Mouse (Mus musculus): ENCODE measurements around the gene Rtn4.
"Not testable (repeated sequence)": the region's sequence is repeated elsewhere in the genome, so short reads cannot be mapped to it uniquely, and the experiment has no call there.

The Rtn4 gene

DNA sequence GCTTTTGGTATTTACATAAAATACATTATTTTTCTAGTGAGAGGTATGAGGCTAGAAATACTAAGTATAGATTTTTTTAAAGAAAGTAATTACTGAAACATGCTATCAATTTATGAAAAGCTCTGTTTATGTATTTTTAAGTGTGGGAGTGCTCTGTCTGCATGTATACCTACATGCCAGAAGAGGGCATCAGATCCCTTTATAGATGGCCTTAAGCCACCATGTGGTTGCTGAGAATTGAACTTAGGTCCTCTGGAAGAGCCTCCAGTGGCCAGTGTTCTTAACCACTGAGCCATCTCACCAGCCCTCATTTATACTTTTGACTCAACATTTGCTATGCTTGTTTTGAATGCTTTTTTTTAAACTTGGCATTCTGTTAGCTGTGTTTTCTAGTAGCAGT, 16.8 kb downstream of the Rtn4 start:
- in situ Hi-C loops (cut with MboI, MseI): no loop called here

- in situ Hi-C loops (cut with MboI, MseI): loop anchor here (5.0 kb wide), 1 partner anchor 173 kb away; no protein-coding TSS in a partner anchor
Measured at GRCm38 (mm10) chr11:29714114-29714513, 21.4 kb downstream of the Rtn4 start.

DNA sequence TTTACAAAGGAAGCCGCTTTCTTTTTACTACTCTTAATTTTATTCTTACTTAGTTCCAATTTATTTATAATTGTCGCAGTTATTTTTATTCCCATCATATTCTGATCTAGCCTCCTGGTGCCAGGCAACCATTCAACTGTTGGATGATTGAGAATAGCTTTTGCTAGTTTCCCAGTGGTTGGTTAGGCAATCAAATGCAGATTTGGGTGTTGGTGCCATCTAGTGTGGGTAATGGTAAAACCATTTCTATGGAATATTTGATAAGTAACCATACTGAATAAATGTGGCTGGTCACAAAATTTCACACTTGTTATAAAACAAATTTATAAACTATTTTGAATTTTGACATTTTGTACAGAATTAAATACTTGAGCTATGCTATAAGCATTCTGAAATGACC, 22.0 kb downstream of the Rtn4 start:
- in situ Hi-C loops (cut with MboI, MseI): loop anchor here (5.0 kb wide), 1 partner anchor 173 kb away; no protein-coding TSS in a partner anchor

GRCm38 (mm10) chr11:29715499-29715898, 22.8 kb downstream of the Rtn4 start:
- in situ Hi-C loops (cut with MboI, MseI): no loop called here

GRCm38 (mm10) chr11:29718541-29718940, 25.8 kb downstream of the Rtn4 start:
- in situ Hi-C loops (cut with MboI, MseI): no loop called here

- in situ Hi-C loops (cut with MboI, MseI): no loop called here
Measured at GRCm38 (mm10) chr11:29719597-29719996, 26.9 kb downstream of the Rtn4 start.

- in situ Hi-C loops (cut with MboI, MseI): no loop called here
Measured at GRCm38 (mm10) chr11:29724213-29724612, 31.5 kb downstream of the Rtn4 start.

DNA sequence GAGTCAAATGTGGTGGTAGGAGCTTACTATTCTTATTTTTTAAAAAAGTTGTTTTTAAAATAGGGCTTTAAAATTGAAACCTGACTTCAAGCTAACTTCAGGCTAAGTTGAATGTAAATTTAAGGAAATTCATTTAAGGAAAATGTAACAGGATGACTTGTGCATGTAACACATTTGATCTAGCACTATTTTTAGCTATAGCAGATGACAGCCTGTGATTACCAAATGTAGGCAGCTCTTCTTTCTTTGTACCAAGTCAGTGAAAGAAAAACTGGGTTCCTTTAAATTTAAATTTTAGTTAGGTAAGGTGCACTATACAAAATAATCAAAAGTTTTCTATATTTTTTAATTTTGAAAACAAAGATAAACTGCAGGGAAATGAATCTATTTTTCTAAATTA, 32.4 kb downstream of the Rtn4 start:
- in situ Hi-C loops (cut with MboI, MseI): no loop called here

- in situ Hi-C loops (cut with MboI, MseI): no loop called here
Measured at GRCm38 (mm10) chr11:29725610-29726009, 32.9 kb downstream of the Rtn4 start.

GRCm38 (mm10) chr11:29727901-29728300, 35.2 kb downstream of the Rtn4 start:
- in situ Hi-C loops (cut with MboI, MseI): no loop called here

- in situ Hi-C loops (cut with MboI, MseI): no loop called here
Measured at GRCm38 (mm10) chr11:29739752-29740151, 47.0 kb downstream of the Rtn4 start.

GRCm38 (mm10) chr11:29744760-29745430, 52.1 kb downstream of the Rtn4 start:
- in situ Hi-C loops (cut with MboI, MseI): no loop called here

GRCm38 (mm10) chr11:29745513-29745912, 52.8 kb downstream of the Rtn4 start:
- in situ Hi-C loops (cut with MboI, MseI): no loop called here

DNA sequence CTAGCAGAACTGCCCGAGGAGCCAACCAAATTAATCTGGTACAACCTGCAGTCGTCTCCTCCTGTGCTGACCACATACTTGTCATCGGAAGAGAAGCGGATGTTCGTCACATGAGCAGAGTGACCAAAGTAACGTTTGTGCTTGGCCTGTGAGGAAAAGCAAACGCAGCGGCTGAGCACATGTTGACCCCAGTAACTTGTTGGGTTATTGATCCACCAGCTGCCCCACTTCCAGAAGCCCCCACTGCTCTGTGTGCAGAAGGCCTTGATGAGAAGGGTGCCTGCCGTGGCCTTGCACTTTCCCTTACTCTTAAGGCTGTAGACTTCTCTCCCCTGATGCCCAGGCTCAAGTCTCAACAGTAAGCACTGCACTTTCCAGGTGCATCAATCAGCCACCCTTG, 53.5 kb downstream of the Rtn4 start:
- in situ Hi-C loops (cut with MboI, MseI): no loop called here

DNA sequence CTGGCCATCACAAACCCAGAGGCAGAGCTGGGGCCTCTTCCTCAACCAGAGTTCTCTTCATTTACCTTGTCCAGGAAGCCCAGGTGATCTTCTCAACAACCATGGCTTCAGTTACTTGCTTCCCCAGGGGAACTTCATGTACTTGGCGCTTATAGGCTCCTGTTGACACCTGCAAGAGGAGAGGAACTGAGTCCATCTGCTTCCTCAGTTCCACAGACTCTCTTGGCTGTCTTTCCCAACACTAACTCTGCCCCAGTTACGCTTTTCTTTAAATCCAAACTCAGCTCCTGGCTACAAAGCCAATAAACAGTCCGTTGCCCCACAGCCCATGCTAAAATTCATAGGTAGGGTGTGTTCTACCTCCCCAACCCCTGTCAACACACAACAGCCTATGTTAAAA, 54.6 kb downstream of the Rtn4 start:
- in situ Hi-C loops (cut with MboI, MseI): no loop called here

GRCm38 (mm10) chr11:29747881-29748280, 55.1 kb downstream of the Rtn4 start:
- in situ Hi-C loops (cut with MboI, MseI): no loop called here

- in situ Hi-C loops (cut with MboI, MseI): no loop called here
Measured at GRCm38 (mm10) chr11:29748750-29749467, 56.2 kb downstream of the Rtn4 start.

- in situ Hi-C loops (cut with MboI, MseI): no loop called here
Measured at GRCm38 (mm10) chr11:29749468-29749829, 56.7 kb downstream of the Rtn4 start.

DNA sequence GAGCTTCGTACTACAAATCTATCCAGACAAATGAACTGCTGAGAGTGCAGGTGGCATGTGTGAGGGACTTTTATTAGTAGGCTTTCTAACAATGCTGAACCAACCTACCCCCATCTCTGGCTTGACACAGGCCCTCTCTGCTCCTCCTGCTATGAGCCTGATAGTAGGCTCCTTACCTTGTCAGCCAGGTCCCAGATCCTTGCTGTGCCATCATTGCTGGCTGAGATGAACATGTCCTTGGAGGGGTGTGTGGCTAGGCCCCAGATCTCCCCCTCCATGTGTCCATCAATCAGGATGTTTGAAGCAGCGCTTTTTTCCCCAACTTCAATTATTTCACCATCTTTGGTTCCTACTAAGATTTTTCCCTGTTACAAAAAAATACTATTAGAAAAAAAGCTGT, 58.3 kb downstream of the Rtn4 start:
- in situ Hi-C loops (cut with MboI, MseI): no loop called here

DNA sequence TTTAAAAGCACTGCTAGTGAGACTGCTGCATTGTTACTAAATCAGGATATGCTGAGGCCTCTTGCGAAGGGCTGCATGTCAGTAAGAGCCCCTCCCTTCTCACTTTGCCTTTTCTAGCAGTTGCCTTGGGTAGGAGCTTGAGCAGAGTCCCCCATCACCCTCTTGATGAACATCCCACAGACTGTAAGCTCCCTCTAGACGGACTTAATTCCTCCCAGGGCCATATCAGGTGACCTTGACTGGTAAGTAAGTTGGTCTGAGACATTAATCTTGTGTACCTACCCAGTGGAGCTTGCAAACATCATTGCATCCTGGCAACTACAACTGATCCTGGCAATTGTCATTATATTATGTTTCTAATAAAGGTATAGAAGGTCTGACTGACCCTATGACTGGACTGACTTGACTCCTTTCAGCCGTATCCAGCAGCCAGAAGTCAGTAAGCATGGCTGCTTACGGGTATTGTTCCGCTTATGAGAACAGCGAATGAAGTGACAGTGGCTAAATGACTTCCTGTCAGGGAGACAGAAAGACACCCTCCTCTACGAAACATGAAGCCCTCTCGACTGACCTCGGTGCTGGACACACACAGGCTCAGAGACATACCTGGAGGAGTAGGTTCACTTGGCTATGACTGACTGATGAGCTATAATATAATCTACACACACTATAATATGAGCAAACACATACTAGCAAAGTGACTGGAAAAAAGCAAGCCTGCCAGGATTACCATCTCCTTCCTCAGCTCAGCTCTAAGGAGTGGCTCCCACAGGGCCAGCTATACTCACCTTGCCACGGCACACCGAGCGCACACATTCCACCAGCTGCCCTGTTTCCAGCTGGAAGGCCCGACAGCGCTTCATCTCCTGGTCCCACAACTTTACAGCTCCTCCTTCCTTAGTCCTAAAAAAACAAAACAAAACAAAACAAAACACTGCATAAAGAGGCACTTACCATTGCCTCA, 59.2 kb downstream of the Rtn4 start:
- in situ Hi-C loops (cut with MboI, MseI): no loop called here

GRCm38 (mm10) chr11:29756007-29756406, 63.3 kb downstream of the Rtn4 start:
- in situ Hi-C loops (cut with MboI, MseI): not testable (repeated sequence)

DNA sequence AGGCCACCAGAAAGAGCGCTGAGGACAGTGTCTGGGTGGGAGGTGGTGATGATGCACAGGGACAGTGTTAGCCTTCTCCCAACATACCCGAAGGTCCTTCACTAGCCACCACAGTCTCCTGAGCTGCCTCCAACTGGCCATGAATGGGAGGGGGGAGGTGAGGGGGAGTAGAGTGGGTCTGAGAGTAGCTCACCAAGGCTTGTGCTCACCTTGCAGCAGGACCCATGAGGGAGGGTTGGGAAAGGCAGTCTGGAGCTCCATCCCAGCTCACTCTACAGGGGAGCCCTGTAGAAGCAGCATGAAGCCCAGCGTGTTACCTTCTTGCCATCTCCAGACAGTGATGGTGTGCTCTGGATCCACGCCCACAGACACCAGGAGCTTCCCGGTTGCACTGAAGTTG, 65.9 kb downstream of the Rtn4 start:
- in situ Hi-C loops (cut with MboI, MseI): no loop called here

Measured in regulatory T cell (primary cell).